Mouse (Mus musculus): ENCODE results near the gene 4930444G20Rik.
"Not testable (repeated sequence)": the region's sequence is repeated elsewhere in the genome, so short reads cannot be mapped to it uniquely, and the experiment has no call there.

Gene 4930444G20Rik

DNA sequence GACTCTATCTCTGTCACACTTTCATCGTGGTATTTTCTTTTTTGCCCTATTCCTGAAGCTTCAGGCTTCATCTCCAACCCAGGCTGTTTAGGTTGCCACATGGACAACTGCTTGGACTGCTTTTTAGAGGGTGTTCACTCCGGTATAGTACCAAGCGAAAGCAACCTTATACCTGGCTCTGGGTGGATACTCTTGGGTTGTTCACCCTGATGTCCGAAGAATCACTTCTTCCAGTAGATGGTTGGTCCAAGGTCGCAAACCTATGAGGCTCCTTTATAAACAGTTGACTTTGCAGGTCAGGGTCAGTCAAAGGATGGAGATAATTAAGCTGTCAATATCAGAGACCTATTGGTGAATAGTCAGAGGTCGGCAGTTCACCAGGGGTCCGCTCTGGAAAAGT, at the start of gene 4930444G20Rik:
TSS of gene 4930444G20Rik (minus strand) at position 101 of the 400 bp plus-strand sequence.
- not testable (repeated sequence) for DNase-seq

DNA sequence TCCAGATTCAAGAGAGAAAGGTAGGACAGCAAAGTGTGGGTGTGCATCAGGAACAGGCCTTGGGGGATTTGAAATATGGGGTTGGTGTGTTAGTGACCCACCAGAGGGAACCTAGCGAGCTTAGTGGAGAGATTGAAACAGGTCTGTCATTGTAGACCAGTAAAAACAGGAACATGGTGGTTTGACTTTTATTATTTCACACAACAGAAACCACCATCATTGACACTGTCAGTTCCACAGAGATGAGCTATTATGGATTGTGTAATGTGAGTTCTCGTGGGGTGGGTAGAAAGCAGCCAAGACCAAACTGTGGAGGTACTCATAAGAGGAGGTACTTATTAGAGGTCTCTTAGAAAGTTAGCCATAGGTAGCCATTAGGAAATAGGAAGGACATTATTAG, 6.7 kb upstream of the 4930444G20Rik start:
- no peak for DNase-seq

DNA sequence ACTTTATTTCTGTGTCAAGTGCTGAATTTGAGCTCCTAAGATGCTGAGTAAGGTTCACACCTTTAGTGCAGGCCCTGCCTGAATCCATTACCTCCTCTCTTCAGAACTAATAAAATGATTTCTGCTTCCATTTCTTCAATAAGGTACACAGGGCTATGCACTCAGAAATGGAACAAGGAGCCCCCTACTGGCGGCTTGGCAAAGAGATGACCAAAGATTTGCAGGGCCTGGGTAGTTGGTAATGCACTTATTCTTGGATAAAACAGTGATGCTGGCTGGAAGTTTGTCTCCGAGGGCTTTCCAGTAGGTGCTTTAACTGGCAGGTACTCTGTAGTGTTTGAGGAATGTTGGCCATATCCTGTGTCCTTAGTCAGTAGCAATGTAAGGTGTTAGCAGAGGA, 4.9 kb upstream of the 4930444G20Rik start:
- DNase-seq = no peak

- no peak for DNase-seq
These were observed 2.7 kb upstream of the 4930444G20Rik start for GRCm38 (mm10) chr10:22070576-22070975.

DNA sequence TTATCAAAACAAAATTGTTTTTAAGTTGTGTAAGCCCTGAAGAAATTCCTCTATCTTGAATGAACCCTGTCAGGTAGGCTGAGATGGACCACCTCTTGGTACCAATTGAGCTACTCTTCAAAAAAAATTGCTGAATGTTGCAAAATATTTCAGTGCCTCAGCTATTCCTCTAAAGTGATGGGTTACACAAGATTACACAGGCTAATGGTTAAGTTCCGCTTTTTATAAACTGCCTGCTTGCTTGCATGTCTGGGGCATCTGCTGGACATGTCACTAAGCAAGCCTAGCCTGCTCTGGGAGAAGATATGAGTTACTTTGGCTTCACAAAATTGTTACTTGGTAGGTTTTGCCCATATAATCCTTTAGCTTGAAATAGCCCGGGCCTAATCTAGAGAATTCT, 2.3 kb upstream of the 4930444G20Rik start:
- DNase-seq = no peak

- DNase-seq = no peak
These were observed 8.5 kb downstream of the 4930444G20Rik start for GRCm38 (mm10) chr10:22059415-22059814.

GRCm38 (mm10) chr10:22059026-22059325, 8.9 kb downstream of the 4930444G20Rik start:
- DNase-seq = peak; percentile 3

DNA sequence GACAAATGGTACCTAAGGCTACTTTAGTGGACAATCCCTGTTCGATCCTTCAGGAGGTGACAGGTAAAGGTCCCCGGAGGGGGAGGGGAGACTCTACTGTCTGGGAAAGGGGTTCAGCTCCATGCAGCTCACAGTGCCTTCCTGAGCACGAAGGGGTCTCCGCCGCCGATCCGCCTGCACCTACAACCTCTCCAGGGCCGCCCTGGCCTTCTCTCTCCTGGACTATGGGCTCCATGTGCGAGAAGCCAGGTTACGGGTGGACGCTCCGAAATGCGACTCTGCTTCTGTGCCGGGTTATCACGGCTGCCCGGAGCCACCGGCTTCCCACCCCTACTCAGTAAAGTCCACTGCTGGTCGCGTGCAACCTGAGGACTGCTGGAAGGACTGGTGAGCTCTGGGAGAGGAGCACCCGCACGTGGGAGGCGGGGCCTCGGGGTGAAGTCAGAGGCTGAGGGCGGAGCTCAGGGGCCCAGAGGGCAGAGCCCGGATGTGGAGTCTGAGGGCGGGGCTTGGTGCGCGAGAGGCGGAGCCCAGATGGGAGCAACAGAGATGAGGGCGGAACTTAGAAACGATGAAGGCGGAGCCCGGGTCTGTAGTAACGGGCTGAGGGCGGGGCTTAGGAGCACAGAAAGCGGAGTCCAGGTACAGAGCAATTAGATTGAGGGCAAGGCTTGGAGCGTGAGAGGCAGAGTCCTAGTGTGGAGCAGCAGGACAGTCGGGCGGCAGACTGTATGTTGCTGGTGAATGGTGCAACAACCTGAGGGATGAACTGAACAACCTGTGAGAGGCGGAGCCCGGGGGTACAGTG, 9.5 kb downstream of the 4930444G20Rik start:
- peak; percentile 96 for DNase-seq

GRCm38 (mm10) chr10:22055308-22055707, 12.6 kb downstream of the 4930444G20Rik start:
- DNase-seq = no peak

DNA sequence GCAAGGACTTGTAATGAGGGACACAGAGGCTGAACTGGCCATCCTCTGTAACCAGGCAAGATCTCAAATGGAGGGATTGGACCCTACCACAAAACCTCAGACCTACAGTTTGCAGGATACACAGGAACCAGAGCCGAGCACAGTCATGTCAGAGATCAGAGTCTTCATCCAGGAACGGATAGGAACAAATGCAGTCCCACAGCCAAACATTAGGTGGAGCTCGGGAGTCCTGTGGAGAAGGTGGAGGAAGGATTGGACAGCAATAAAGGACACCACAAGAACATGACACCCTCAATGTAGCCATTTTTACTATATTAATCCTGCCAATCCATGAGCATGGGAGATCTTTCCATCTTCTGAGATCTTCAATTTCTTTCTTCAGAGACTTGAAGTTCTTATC, 31.6 kb downstream of the 4930444G20Rik start:
- DNase-seq = peak; percentile 59

GRCm38 (mm10) chr10:22034303-22034702, 33.6 kb downstream of the 4930444G20Rik start:
- DNase-seq = peak; percentile 47

- no peak for DNase-seq
These were observed 49.3 kb downstream of the 4930444G20Rik start for GRCm38 (mm10) chr10:22018618-22019017.

DNA sequence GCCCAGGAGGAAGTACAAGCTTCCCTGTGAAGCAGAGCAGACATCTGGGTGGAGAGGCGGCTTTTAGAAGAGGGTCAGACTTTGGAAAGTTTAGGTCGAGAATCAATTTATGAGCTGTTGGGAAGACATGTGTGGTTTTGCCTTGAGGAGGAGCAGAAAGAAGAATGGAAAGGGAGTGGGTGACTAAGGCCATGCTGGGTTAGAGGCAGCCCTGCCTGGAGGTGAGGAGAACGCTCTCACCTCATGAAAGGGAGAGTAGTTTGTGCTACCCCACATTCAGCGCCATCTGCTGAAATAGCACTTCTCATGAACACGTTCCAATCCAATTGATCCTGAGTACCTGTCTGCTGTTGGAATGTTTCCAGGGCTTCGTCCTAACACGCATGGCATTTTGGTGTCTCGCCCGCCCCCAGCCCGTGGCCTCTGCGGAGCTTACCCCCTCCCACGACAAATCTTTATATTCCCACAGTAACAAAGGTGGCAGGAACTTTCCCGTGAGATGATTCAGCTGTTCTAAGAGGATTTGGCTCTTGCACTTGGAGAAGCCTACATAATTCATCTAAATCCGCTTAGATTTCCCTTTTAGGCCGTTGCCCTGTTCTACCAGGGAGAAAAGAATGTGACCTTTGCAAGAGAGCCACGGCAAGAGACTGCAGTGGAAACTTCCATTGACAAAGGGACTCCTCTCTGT, 50.3 kb downstream of the 4930444G20Rik start:
- peak; percentile 22 for DNase-seq

Measured in embryo, embryonic 11 days (tissue).